Mouse (Mus musculus): ENCODE measurements around the gene Slc16a13. TPM values are rescaled to one million over a fixed set of nuclear protein-coding genes. Genes with fewer than 3 reads are reported as not detected.

Slc16a13 gene
- polyA plus RNA-seq, 1 experiment, result 6.1 TPM

DNA sequence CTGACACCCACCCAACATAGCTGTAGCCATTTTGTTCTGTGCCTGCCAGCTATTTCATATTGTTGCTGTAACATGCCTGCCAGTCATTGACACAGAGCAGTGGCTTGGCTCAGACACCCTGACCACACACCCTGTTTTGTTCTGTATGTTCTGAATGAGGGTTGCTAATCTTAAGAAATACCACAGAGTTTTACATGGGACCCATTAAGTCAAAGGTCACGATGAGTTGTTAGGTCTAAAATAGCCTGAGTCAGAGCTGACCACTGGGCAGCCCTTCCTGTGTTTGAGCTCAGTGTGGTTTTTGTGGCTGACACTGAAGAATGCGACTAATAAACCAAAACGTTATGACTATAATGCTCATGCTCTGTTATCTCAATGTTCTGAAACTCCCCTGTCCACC is 22.5 kb downstream of the Slc16a13 start:
- Histone ChIP-seq H3K4me3 (ENCODE audit: control insufficient read depth, insufficient read depth, low read length) (no peak overlapping the region), H3K4me1 (replicated peaks; ENCODE audit: control insufficient read depth, insufficient read depth, low read length) (no peaks in the 10 kb centered on the region), H3K27ac (ENCODE audit: control insufficient read depth, insufficient read depth, low read length) (no peak overlapping the region), H3K36me3 (ENCODE audit: control insufficient read depth, insufficient read depth, low read length) (no peaks in the 10 kb centered on the region), H3K27me3 (ENCODE audit: control insufficient read depth, insufficient read depth, low read length) (no peaks in the 10 kb centered on the region)
- no peak for DNase-seq
- whole genome bisulfite sequencing, result 52% methylated on average over 3 of the region's 3 CpGs
- TF ChIP-seq CTCF (IDR thresholded peaks at IDR 0.05; ENCODE audit: borderline replicate concordance, control insufficient read depth, extremely low read depth, insufficient read depth, low read length, poor library complexity), result no peak
- TF ChIP-seq POLR2A (IDR thresholded peaks at IDR 0.05; ENCODE audit: control insufficient read depth, extremely low read depth, insufficient read depth, low read length, poor library complexity), result no peak

DNA sequence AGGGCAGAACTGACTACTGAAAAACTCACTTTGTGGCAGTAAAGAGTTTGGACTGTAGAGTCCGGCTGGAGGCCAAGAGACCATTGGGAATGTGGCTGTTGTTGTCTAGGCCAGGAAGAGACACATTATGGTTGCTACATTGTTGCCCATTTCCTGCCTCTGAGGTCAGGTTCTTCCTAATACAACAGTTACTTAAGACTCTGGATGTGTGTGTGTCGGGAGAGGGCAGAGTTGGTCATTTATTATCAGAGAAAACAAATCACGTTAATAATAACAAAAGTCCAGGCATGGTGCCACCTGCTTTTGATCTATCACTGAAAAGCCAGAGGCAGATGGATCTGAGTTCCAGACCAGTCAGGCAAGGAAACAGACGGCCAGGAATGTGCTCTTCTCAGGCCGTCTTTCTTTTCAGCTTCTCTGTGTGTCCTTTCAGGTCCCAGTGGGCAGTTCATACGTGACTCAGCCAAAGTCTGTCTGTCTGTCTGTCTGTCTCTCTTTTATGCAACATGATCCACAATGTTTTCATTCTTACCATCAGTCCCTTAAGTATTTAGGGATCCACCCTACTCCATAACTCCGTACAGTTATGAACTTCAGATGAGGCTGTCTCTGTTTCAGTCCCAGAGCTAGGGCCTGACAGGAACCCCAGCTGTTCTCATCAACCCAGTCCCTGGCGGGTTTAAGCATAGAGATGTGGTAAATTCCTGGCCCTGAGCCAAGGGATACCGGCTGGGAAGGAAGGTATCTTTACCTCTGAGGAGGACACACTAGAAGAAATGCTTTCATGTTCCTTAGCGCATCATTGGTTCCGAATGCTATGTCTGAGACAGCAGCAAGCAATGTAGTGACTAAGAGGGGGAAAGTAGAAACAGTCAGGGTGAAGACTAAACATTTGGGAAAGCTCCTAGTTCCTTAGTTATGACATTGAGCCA is 27.2 kb downstream of the Slc16a13 start:
- Histone ChIP-seq H3K4me1 (replicated peaks; ENCODE audit: control insufficient read depth, insufficient read depth, low read length) (no peaks in the 10 kb centered on the region), H3K27me3 (ENCODE audit: control insufficient read depth, insufficient read depth, low read length) (no peaks in the 10 kb centered on the region), H3K4me3 (ENCODE audit: control insufficient read depth, insufficient read depth, low read length) (no peak overlapping the region), H3K27ac (ENCODE audit: control insufficient read depth, insufficient read depth, low read length) (no peak overlapping the region), H3K36me3 (ENCODE audit: control insufficient read depth, insufficient read depth, low read length) (no peaks in the 10 kb centered on the region)
- TF ChIP-seq CTCF (IDR thresholded peaks at IDR 0.05; ENCODE audit: borderline replicate concordance, control insufficient read depth, extremely low read depth, insufficient read depth, low read length, poor library complexity) (no peak), POLR2A (IDR thresholded peaks at IDR 0.05; ENCODE audit: control insufficient read depth, extremely low read depth, insufficient read depth, low read length, poor library complexity) (no peak)
- DNase-seq, result no peak
- WGBS, result 69% methylated on average over 11 of the region's 11 CpGs

- Histone ChIP-seq H3K4me1 (replicated peaks; ENCODE audit: control insufficient read depth, insufficient read depth, low read length) (no peaks in the 10 kb centered on the region), H3K4me3 (ENCODE audit: control insufficient read depth, insufficient read depth, low read length) (no peak overlapping the region), H3K36me3 (ENCODE audit: control insufficient read depth, insufficient read depth, low read length) (no peaks in the 10 kb centered on the region), H3K27me3 (ENCODE audit: control insufficient read depth, insufficient read depth, low read length) (no peaks in the 10 kb centered on the region), H3K27ac (ENCODE audit: control insufficient read depth, insufficient read depth, low read length) (no peak overlapping the region)
- TF ChIP-seq POLR2A (IDR thresholded peaks at IDR 0.05; ENCODE audit: control insufficient read depth, extremely low read depth, insufficient read depth, low read length, poor library complexity), result no peak
- no peak for TF ChIP-seq CTCF (IDR thresholded peaks at IDR 0.05; ENCODE audit: borderline replicate concordance, control insufficient read depth, extremely low read depth, insufficient read depth, low read length, poor library complexity)
- WGBS, result 68% methylated on average over 4 of the region's 4 CpGs
- no peak for DNase-seq
These were observed 28.7 kb downstream of the Slc16a13 start for GRCm38 (mm10) chr11:70192157-70192556.

DNA sequence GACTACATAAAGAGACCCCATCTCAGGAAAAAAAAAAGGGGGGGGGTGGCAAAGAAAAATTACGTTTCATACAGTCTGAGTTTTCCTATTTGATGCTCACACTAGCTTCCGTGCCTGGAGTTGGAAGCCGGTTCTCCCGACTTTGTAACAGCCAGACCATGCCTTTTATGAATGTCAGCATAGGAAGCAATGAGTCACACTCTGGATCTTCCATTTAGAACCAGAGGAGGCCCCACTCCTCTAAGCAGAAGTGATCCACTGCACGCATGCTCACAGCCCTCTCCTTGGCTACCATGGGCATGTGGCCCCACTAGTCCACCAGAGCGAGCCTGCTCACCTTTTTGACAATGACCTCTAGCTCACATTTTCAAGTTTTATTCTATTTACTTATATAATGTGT is 29.7 kb downstream of the Slc16a13 start:
- Histone ChIP-seq H3K4me3 (ENCODE audit: control insufficient read depth, insufficient read depth, low read length) (no peak overlapping the region), H3K27me3 (ENCODE audit: control insufficient read depth, insufficient read depth, low read length) (no peaks in the 10 kb centered on the region)

DNA sequence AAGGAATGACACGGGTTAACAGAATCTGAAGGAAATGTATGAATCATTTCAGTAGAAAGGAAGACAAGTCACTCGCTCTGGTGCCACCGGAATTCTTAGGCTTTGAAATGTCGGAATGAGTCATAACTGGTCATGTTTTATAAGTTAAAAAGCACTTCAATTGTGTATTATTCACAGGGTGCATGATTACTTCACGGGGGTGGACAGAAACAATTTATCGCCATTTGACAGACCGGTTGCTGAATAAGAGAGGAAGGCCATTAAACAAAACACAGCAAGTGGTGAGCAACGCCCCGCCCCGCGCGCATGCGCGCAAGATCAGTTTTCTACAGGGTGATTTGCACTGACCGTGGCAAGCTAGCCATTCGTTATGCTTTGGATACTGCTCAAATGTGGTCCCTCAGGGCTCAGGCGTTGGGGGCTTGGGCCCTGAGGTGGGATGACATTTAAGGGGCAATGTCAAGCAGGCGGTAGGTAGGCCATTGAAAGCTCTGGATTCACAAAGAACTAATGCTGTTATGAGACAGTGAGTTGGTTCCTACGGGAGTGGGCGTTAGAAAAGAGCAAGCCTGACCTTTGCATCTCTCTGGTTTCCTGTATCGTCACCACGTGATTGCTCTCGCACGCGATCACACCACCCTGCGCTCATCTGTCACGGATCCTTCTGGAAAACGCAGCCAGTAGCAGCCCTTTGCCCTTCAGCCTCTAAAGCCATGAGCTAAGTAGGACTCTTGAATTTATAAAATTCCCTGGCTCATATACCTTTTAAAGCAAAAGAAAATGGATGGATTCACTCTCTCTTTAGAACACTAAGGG is 31.3 kb downstream of the Slc16a13 start:
- no peak for DNase-seq
- no peak overlapping the region for H3K4me3 ChIP-seq (ENCODE audit: control insufficient read depth, insufficient read depth, low read length)
- TF ChIP-seq POLR2A (IDR thresholded peaks at IDR 0.05; ENCODE audit: control insufficient read depth, extremely low read depth, insufficient read depth, low read length, poor library complexity) (no peak), CTCF (IDR thresholded peaks at IDR 0.05; ENCODE audit: borderline replicate concordance, control insufficient read depth, extremely low read depth, insufficient read depth, low read length, poor library complexity) (no peak)

More for the DNA sequence above, 29.7 kb downstream of the Slc16a13 start:
- TF ChIP-seq POLR2A (IDR thresholded peaks at IDR 0.05; ENCODE audit: control insufficient read depth, extremely low read depth, insufficient read depth, low read length, poor library complexity) (no peak), CTCF (IDR thresholded peaks at IDR 0.05; ENCODE audit: borderline replicate concordance, control insufficient read depth, extremely low read depth, insufficient read depth, low read length, poor library complexity) (no peak)
- 91% methylated on average over 6 of the region's 6 CpGs for WGBS
- H3K36me3 ChIP-seq (ENCODE audit: control insufficient read depth, insufficient read depth, low read length), result no peaks in the 10 kb centered on the region
- DNase-seq, result no peak
- H3K27ac ChIP-seq (ENCODE audit: control insufficient read depth, insufficient read depth, low read length), result no peak overlapping the region
- H3K4me1 ChIP-seq (replicated peaks; ENCODE audit: control insufficient read depth, insufficient read depth, low read length), result no peaks in the 10 kb centered on the region

DNA sequence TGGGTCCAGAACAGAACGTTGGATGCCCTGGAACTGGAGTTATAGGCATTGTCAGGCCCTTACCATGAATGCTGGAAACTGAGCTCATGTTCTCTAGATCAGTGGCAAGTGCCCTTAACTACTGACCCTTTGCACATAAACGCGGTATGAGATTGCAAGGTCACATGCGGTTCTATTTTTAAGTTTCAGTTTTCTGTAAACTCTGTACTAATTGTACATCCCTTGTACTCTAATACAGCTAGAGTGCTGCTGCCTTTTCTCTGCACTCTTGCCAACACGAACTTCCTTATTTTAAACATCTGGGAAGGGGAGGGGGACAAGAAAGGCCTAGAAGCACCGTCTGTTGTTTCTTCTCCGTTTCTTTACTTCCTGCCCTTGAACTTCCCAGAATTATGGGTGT is 35.7 kb downstream of the Slc16a13 start:
- TF ChIP-seq CTCF (IDR thresholded peaks at IDR 0.05; ENCODE audit: borderline replicate concordance, control insufficient read depth, extremely low read depth, insufficient read depth, low read length, poor library complexity), result no peak
- TF ChIP-seq POLR2A (IDR thresholded peaks at IDR 0.05; ENCODE audit: control insufficient read depth, extremely low read depth, insufficient read depth, low read length, poor library complexity), result no peak
- WGBS, result 20% methylated on average over 7 of the region's 7 CpGs
- H3K27ac ChIP-seq (ENCODE audit: control insufficient read depth, insufficient read depth, low read length), result no peak overlapping the region
- H3K27me3 ChIP-seq (ENCODE audit: control insufficient read depth, insufficient read depth, low read length), result no peaks in the 10 kb centered on the region
- DNase-seq, result no peak
- no peaks in the 10 kb centered on the region for H3K4me1 ChIP-seq (replicated peaks; ENCODE audit: control insufficient read depth, insufficient read depth, low read length)
- H3K4me3 ChIP-seq (ENCODE audit: control insufficient read depth, insufficient read depth, low read length), result no peak overlapping the region
- H3K36me3 ChIP-seq (ENCODE audit: control insufficient read depth, insufficient read depth, low read length), result no peaks in the 10 kb centered on the region

More for the DNA sequence above, 31.3 kb downstream of the Slc16a13 start:
- Histone ChIP-seq H3K27ac (ENCODE audit: control insufficient read depth, insufficient read depth, low read length) (no peak overlapping the region), H3K4me1 (replicated peaks; ENCODE audit: control insufficient read depth, insufficient read depth, low read length) (no peaks in the 10 kb centered on the region), H3K27me3 (ENCODE audit: control insufficient read depth, insufficient read depth, low read length) (no peaks in the 10 kb centered on the region), H3K36me3 (ENCODE audit: control insufficient read depth, insufficient read depth, low read length) (no peaks in the 10 kb centered on the region)
- 95% methylated on average over 28 of the region's 28 CpGs for WGBS

All from thymus, adult 2 months (tissue).